Mouse (Mus musculus): ENCODE results near the gene Atp7a.

DNA sequence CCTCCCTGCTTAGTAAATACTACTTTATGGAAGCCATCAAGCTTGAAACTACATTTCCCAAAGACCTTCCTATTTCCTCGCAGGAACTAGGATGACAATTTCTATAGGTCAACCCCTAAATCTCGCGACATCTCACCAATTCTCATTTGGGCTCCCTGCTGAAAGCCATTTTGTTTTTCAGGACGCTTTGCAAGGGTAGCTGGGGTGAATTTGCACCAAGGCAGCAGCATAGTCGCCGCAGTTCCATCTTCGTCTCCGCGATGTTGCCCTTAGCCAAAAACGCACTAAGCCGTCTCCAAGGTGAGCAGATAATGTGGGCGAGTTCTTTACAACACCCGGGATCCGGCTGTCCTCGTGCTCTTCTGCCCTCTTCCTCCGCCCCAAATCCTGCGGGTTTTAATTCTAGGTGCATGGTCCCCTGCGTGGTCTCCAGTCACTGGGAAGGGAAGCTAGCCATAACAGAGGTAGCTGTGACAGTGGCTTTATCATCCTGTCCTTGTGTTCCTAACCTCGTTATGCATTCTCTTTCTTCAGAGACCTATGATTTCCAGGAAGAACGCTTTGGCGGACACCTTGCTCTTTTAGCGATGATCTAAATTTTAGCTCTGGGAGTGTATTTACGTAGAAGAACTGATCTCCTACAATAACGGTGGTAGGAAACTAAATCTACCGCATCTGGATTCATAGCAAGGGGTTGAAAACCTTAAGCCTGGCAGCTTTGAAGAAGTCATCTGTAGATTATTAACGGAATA is 11.3 kb upstream of the Atp7a start, which contains the start of gene Cox7b:
- no peak for TF ChIP-seq CTCF (conservative IDR thresholded peaks at IDR 0.05; ENCODE audit: low read length)
- TF ChIP-seq POU5F1 (IDR thresholded peaks at IDR 0.05; ENCODE audit: borderline replicate concordance, low read length): no peak
